Mouse (Mus musculus) retina, postnatal 7 days (tissue): ENCODE measurements around the gene Clic1.

Experiments used
- DNase-seq: peaks from one replicate; pipeline ENCODE4 v3.0.0-alpha.2; 2012; ENCODE audit warnings: low read depth, low spot score

Clic1 gene

DNA sequence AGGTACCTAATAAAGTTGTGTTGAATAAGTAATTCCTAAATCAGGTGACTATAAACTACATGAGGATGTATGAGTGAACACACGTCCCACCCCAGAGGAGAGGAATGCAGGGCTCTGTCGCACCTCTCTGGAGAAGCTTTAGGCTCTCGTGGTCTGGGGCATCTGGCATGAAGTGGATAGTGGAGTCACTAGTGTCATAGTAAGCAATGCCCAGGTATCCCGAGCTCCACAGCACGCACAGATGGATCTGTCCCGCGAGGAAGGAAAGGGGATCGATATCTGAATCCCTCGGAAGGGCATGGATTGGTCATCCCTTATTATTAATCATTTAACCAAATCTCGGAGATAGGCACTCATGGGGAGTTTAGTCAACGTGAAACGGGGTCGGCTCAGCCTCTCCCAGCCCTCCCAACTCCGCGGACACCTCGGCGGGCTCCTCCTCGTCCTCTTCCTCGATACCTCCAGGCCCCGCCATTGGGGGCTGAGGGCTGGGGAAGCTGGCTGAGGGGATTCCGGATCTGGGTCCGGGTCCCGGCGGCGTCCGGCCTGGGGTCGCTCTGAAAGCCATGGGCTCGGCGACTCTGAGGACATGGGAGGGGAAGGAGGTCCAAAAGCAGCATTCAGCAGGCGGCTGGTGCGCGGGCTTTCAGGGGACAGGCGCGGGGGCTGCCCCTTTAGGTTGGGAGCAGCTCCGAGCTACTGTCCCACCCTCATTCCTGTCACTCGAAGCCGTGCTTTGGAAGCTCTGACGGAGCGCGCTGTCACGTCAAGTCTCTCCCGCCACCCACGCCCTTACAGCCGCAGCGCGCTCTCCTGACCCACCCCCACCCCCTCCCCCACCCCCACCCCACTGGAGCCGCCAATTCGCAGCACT is 3.7 kb upstream of the Clic1 start:
- DNase-seq, result no peak

DNA sequence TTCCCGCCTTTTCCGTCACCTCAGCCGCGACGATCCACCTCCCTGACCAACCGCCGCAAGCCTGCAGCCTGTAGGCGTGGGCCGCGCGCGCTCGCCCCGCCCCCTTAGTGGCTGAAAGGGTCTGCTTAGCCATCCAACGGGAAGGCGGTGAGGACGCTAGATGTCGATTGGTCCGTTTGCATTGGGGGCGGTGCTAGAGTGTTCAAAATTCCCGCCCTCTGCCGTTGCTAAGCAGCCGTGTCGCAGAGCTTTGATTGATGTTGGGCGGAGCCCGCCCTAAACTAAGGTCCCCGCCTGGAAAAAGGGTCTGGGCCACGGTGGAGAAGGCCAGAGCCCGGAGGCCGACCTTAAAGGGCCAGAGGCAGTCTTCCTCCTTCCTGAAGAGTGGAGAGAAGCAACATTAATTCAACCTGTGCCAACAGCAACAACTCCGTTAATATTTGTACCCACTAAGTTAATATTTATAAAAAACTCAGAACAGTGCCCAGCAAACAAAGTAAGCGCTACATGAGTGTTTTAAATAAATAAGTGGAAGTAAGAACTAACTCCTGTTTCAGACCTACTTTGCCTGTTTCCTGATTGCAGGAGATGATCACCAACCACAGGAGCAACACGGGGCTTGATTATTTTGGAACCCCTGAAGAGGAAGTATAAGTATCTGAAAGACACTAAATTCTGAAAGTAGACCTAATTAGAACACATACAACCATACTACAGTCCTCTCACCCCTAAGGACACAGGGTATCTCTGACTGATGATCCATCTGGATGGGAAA is 2.9 kb upstream of the Clic1 start, which contains the start of gene Msh5:
Gene Msh5 (minus strand): TSS at position 65 of the 775 bp plus-strand sequence.
- peak; percentile 97 for DNase-seq

DNA sequence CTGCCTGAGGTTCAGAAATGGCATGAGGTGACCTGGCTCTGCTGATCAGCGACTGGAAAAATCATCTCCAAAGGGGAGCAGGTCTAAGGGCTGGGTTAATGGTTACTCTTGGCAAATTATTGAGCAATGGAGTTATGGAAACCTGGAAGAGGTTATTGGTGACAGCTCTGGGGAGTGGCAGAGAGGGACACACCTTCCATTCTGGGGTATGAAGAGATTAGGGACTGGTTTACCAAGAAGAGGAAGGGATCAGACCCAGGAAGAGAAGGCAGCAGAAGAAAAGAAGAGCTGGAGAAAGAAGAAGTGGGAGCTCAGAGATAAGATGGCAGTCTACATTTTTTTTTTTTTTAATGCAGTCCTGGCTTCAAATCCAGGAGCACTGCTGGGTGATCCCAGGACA is 2.1 kb upstream of the Clic1 start:
- DNase-seq, result no peak

DNA sequence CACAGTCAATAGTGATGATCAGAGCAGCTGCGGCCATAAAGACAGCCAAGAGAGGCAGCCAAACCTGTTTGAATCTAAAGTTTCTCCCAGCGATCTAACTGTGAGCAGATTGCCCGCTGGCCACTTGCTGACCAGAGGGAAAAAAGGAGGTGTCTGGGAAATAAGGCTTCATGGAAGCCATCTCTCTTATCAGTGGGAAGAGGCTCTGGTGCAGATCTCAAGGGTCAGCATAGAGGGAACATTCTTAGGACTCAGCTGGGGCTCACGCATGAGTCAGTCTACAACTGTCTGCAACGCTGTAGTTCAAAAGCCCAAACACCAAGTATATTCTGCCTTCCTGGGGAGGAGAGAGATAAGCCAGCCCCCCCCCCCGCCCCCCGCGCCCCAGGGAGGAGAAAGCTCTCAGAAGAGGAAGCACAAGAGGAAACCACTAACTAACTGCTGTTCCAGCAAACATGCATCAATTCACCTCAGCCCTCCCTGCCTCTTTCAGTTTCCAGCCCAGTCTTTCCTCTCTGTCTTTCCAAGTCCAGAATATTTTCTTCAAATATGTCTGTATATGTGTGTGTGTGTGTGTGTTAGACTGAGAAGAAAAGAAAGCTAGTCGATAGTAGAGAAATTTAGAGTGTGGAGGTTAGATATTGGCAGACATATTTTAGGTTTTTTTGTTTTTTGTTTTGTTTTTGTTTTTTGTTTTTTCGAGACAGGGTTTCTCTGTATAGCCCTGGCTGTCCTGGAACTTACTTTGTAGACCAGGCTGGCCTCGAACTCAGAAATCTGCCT is 1.4 kb upstream of the Clic1 start:
- DNase-seq, result no peak

DNA sequence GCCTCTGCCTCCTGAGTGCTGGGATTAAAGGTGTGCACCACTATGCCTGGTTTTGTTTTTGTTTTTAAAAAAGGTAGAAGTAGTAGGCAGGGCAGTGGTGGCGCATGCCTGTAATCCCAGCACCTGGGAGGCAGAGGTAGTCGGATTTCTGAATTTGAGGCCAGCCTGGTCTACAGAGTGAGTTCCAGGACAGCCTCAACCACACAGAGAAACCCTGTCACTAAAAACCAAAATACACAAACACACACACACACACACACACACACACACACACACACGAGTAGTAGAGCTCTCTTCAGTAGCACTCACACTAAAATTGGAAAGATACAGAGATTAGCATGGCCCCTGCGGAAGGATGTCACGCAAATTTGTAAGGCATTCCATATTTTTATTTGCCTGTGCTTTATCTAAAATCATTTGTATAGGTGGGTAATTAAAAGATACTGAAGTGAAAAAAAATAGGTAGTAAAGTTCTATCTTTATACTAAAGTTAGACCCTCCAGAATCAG is 780 bp upstream of the Clic1 start:
- no peak for DNase-seq

DNA sequence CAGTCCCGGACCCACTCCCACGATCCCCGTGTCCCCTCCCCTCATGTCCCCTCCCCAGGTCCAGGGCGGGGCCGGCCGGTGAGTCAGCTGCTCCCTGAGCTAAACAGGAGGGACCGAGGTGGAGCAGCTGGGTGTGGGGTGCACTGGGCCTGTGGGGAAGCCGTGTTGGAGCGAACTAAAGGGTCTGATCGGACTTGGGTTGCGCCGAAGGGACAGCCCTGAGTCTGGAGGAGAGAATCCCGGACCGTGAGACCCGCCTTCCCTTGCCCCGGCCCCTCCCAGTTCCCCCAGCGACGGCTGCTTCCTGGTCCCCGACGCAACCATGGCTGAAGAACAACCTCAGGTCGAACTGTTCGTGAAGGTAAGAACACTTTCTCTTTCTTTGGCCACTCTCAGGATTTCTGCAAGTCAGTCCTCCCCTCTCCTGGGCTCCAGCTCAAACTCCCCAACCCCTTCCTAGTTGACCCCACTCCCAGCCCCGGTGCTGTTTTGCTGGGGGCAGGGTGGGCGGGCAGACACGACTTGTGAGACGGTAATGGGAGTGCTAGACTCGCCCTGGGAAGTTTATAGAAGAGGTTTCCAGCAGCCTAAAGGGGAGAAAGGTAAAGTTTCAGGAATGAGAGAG is 472 bp downstream of the Clic1 start:
- DNase-seq, result no peak

DNA sequence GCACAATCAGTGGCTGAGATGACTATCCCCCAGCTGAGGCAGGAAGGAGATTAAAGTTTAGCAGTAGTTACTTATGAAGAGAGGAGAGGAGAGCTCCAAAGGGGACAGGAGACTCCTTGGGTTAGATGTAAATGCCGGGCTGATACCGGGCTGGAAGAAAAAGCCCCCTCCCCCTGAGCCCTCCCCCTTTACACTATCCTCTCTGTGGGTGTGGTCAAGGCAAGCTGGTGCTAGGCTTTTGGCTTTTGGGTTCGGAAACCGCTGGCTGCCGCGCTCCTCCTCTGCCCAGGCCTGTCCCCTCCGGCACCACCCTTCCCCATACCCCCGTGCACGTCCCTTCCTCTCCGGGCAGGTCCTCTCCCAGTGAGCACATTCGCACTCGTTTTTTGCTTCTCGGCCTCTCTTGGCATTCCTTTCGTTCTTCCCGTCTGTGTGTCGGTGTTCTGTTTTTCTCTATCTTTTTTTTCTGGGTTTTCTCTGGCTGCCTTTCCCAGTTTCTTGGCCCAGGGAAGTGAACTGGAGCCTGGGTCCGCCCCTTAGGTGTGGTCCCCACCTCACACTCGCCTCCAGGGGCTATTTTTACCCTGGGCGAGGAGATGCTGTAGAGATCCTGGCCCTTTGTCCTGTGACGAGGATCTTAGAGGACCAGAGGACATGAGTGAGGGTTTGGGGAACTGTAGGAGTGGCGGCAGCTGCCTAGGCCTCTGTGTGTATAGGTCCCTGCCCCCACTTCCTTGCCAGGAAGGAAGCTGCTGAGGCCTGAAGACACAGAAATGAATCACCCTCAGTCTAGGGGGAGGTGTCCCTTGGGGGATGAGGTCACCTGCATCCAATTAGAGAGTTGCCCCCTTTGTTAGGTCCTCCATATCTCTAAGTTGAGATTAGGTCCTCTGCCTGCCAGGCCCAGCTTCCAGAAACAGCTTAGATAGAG is 1.7 kb downstream of the Clic1 start:
- DNase-seq, result no peak

DNA sequence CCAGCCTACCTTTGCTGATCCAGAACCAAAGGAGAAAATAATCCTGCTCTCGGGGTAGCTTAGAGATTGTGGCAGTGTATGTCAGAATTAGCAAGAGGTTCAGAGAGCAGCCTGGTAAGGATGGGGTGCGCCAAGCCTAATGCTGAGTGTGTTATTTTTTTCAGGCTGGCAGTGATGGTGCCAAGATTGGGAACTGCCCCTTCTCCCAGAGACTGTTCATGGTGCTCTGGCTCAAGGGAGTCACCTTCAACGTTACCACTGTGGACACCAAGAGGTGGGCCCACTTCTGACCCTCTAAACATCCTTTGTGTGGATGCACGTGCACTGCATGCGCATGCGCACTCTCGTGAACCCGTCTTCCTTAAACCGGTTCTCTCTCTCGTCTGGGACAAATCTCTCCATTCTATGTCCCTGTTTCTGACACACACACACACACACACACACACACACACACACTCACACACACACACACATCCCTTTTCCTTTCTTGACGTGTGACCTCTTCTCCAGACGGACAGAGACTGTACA is 2.6 kb downstream of the Clic1 start:
- DNase-seq, result no peak

DNA sequence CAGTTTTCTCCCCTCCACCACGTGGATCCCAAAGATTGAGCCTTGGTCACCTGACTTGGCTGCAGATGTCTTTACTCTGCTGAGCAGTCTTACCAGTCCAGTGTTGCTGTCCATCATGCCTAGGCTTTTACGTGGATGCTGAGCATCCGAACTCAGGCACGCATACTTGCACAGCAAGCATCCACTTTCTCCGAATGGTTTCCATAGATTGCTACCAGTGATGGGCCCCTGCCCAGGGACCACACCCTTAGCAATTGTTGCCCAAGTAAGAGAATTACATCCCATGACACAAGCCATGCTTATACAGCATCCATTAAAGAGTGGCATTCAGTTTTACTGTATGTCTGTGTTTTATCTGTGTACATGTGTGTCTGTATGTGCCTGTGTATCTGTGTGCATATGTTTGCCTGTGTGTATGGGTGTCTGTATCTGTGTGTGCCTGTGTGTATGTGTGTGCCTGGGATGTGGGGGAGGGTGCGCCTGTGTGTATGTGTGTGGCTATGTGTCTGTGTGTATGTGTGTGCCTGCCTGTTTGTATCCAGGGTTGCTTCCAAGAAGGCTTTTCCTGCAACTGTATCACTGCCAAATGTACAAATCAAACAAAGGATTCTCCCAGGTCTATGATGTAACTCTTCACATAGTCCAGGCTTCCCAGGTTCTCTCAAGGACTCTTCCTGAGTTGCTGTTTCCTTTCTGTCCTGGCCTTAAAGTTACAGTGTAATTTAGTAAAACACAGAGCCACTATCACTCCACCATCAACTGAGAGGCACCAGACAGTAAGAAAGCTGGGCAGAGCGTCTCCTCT is 6.1 kb downstream of the Clic1 start:
- DNase-seq, result no peak

DNA sequence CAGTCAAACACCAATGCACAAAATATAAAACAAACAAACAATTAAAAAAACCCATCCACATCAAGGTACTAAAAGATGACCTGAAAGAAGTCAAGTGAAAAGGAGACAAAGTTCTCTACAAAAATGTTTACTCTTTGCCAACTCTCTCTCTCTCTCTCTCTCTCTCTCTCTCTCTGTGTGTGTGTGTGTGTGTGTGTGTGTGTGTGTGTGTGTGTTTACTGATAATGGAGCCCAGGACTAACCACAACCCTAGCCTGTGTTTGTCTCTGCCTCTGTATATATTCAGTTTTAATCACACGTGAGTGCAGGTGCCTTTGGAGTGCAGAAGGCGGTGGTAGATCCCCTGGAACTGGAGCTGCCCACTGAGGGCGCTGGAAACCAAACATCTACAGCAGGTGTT is 7.3 kb downstream of the Clic1 start:
- no peak for DNase-seq

DNA sequence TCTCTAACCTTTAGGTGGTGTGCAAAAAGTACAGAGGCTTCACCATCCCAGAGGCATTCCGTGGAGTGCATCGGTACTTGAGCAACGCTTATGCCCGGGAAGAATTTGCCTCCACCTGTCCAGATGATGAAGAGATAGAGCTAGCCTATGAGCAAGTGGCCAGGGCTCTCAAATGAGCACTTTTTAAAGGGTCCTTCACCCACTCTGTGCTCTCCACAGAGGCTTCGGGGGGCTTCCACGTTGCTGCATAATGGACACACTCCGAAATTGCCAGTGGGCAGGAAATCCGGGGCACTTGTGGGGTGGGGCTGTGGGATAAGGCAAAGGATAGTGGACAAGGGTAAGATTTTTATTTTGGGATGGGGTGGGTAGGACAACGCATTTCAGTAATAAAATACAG is 8.6 kb downstream of the Clic1 start:
- DNase-seq, result no peak

DNA sequence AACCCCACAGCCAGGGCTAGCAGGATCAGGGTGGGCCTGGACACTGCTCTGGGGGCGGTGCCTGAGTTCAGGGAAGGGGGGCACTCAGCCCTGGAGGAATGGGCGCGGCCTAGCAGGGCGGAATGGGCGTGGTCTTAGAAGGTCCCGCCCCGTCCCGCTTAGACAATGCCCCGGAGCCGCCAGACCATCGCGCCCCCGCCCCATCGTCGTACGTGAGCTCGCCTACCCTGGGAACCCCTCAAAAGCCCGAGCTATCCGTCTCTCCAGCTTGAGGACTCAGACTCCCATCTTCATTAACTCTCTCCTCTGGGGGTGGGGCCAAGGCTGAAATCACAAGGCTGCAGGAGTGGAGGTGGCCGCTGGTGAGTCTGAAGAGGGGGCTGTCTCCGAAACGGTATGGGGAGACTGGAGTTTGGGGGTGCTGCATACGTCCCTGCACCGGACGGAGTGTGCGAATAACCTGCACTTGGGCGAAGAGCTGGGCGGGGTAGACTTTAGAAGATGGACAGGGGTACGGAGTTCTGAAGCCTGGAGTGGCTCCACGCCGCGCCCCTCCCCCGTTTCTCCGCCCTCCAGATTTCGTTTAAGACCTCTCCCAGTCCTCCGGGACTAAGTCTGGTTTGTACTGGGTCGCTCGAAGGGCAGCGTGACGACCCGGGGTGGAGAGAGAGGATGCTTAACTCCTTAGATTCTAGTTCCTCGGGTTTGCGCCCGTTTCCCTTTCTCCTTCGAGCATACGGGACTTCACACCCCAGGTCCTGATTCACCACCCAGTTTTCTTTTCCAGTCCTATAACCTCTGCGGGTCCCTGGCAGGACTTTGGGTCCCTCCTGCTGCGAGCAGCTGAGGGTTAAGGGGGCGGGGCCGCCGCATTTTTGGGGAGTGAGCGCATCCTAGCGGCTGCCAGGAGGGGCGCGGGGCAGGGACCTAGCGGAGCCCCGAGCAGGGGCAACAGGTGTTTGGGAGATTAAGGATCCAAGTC is 9.4 kb downstream of the Clic1 start, which contains the start of gene Ddah2:
Gene Ddah2 (plus strand): TSS at position 125 of the 982 bp plus-strand sequence.
- peak; percentile 74 for DNase-seq

DNA sequence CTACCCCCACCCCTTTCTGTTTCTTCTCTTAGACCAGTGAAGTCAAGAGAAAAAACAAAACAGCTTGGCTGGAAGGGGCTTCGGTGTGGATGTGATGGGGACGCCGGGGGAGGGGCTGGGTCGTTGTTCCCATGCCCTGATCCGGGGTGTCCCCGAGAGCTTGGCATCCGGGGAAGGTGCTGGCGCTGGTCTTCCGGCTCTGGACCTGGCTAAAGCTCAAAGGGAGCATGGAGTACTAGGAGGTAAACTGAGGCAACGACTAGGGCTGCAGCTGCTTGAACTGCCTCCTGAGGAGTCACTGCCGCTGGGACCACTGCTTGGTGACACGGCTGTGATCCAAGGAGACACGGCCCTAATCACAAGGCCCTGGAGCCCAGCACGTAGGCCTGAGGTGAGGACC is 10.3 kb downstream of the Clic1 start:
- DNase-seq, result no peak

DNA sequence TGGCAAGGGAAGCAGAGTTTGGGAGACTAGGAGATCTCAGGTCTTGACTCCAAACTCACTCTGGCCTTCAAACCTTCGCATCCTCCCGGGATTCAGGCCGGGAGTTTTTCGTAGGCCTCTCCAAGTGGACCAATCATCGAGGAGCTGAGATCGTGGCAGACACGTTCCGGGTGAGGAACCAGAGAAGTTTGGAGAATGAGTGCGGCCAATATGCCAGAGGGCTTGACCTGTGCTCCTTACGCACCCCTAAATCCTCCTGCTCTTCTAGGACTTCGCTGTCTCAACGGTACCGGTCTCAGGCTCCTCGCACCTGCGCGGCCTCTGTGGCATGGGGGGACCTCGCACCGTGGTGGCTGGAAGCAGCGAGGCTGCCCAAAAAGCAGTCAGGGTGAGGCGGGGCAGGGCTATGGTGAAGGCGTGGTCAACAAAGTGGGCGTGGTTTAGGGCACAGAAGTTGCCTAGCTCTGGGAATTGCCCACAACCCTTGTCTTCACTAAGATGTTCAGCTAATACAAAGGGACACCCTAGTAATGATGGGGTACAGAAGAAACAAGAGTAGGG is 11.1 kb downstream of the Clic1 start:
- no peak for DNase-seq

DNA sequence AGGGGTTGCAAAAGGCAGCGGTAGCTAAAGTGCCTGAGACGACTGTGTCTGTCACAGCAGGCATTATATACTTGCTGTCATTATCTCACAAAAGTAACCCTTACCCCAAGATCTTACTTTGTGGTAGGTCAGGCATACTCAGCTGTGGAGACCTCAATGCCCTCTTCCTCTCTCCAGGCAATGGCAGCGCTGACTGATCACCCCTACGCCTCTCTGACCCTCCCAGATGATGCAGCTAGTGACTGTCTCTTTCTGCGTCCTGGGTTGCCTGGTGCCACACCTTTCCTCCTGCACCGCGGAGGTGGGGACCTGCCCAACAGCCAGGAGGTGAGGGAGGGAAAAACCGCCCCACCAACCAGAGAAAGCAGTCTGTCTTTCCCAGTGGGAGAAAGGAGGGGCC is 11.5 kb downstream of the Clic1 start:
- no peak for DNase-seq

DNA sequence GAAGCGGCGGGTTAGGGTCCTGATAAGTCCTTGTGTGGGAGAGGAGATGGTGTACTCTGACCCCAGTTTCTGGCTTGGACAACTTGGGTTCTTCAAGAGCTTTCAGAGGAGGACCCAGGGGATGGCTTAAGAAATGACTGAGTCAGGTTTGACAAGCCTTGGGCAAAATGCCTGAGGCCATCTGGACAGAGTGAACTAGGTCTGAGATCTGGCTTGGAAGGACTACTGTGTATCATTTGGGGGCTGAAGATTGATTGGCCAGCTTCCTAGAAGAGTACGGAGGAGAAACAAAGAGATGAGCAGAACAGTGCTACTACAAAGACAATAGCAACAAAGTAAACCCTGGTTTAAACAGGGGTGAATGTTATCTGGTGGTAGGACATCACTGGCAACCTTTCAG is 13.7 kb downstream of the Clic1 start:
- no peak for DNase-seq

DNA sequence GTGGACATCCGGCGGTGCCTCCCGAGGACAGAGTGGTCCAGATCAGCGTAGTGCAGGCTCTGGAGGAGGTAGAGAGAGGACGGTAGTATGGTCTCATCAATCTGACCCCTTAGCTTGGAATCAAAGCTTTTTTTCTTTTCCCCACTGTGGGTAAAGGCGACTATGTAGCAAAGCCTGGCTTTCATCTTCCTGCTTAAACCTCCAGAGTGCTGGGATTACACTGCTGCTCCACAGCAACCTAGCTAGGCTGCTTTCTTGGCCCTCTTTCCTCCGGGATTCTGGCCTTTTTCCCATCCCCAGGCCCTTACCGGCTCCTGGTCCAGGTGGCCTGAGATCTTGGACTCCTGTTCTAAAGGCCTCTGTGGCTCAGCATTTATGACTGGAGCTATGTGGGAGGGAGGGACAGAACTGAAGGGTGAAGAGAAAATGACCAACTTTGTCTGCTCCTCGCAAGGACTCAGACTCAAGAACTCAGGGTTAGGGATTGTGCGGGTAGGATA is 14.7 kb downstream of the Clic1 start:
- DNase-seq, result no peak
